Mouse (Mus musculus) intestine, embryonic 16.5 days (tissue): ENCODE results near the gene Pkp1. TPM values are rescaled to one million over a fixed set of nuclear protein-coding genes. Genes with fewer than 3 reads are reported as not detected.

Experiments
- ATAC-seq: fragments of 200-750 bp; cut with Nextera tagmentation; 2 replicates; pipeline ENCODE4 v1.8.0; 2017; ENCODE audit warnings: moderate TSS enrichment, moderate library complexity
- H3K27ac ChIP-seq: fragments of 300-500 bp; sonication (generic); 2 replicates; pipeline ENCODE4 v1.5.1; 2014; ENCODE audit warnings: mild to moderate bottlenecking, low read length
- H3K27me3 ChIP-seq: fragments of 300-500 bp; sonication (generic); replicated peaks from 2 replicates; pipeline ENCODE4 v1.6.1; 2014; ENCODE audit warnings: low read length, control low read depth, mixed read lengths; ENCODE audit not compliant: control insufficient read depth, insufficient read depth
- H3K36me3 ChIP-seq: fragments of 300-500 bp; sonication (generic); 2 replicates; pipeline ENCODE4 v1.6.1; 2014; ENCODE audit warnings: low read length, control low read depth; ENCODE audit not compliant: control insufficient read depth, insufficient read depth
- H3K4me1 ChIP-seq: fragments of 300-500 bp; sonication (generic); 2 replicates; pipeline ENCODE4 v1.6.1; 2014; ENCODE audit warnings: low read length, control low read depth, mixed read lengths; ENCODE audit not compliant: control insufficient read depth, insufficient read depth
- H3K4me2 ChIP-seq: fragments of 300-500 bp; sonication (generic); 2 replicates; pipeline ENCODE4 v1.6.1; 2014; ENCODE audit warnings: low read depth, low read length, control low read depth
- H3K4me3 ChIP-seq: fragments of 300-500 bp; sonication (generic); 2 replicates; pipeline ENCODE4 v1.5.1; 2014; ENCODE audit warnings: mild to moderate bottlenecking, low read length
- H3K9ac ChIP-seq: fragments of 300-500 bp; sonication (generic); 2 replicates; pipeline ENCODE4 v1.6.1; 2014; ENCODE audit warnings: low read depth, low read length
- H3K9me3 ChIP-seq: fragments of 300-500 bp; sonication (generic); 2 replicates; pipeline ENCODE4 v1.6.1; 2016; ENCODE audit warnings: low read length, control low read depth; ENCODE audit not compliant: control insufficient read depth
- WGBS: fragments of 180-500 bp; shearing (Covaris S2); extraction: QIAGEN DNeasy Blood & Tissue Kit; methylation state at CpG from one replicate; pipeline ENCODE4 v1.1.7; 2014; 5-methylcytosine and 5-hydroxymethylcytosine counted together
- polyA plus RNA-seq: library from polyadenylated mRNA; unstranded; fragments of >200 nt; fragmentation: Nextera tagmentation; extraction: Ambion mirVana; gene quantifications from 2 replicates; pipeline ENCODE4 v1.2.1, GENCODE M21; 2015

Gene Pkp1
- polyA plus RNA-seq, 1 experiment from 2014 or later: 0.05 TPM

DNA sequence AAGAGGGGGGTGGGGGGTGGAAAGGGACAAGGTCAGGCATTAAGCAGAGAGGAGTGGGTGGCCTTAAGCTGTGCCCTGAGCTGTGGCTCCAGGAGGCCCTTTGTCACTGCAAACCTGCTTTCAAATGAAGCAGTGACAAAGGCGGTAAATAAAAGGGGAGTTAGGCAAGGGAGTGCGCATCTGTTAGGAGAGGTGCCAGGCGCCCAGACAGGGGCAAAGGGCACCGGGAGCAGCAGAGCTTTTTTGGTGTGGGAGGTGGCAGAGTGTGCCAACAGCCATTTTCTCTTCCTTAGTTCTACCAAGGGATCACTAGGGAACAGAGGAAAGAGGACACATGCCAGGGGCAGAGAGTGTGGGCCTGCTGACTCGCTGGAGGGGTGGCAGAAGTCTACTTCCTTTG is 1.8 kb downstream of the Pkp1 start:
- Histone ChIP-seq H3K27me3 (peaks cover 51% of the 10 kb centered on the region), H3K9ac (no peak overlapping the region), H3K4me1 (peaks cover 9% of the 10 kb centered on the region; the same call in 1 of the 2 replicates), H3K4me3 (no peak overlapping the region), H3K4me2 (no peak overlapping the region), H3K36me3 (no peaks in the 10 kb centered on the region), H3K27ac (no peak overlapping the region), H3K9me3 (no peaks in the 10 kb centered on the region)
- 14% methylated on average over 5 of the region's 5 CpGs for WGBS
- no peak for ATAC-seq

DNA sequence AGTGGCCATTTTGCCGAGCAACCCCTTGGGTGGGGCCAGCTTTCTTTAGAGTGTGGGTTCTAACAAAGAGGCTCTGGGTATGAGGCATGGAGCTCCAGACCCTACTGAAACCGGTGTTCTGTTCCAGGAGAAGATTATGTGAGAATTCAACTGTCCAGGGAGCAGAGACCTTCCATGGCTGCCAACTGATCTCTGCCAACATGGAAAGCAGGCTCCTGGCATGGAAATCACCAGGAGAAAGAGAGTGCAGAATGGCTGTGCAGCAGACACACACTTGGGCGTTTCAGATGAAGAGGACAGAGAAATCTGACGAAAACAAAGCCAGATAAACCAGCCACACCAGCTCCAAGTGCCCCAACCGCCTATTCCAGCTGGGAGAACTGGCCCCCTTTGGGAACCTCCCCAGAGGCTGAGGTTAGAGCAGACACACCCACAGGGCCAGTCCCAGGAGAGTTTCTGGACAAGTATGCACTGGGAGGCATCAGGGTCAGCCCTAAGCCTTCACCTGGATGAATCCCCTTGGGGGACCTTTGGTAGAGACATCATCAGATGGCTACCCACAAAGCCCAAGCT is 2.4 kb downstream of the Pkp1 start:
- peaks cover 51% of the 10 kb centered on the region for H3K27me3 ChIP-seq
- H3K4me1 ChIP-seq: peaks cover 9% of the 10 kb centered on the region; the same call in 1 of the 2 replicates
- no peak overlapping the region for H3K4me3 ChIP-seq
- no peak overlapping the region for H3K4me2 ChIP-seq
- ATAC-seq: no peak
- H3K36me3 ChIP-seq: no peaks in the 10 kb centered on the region
- 30% methylated on average over 5 of the region's 5 CpGs for WGBS
- H3K9ac ChIP-seq: no peak overlapping the region
- H3K9me3 ChIP-seq: no peaks in the 10 kb centered on the region
- no peak overlapping the region for H3K27ac ChIP-seq

DNA sequence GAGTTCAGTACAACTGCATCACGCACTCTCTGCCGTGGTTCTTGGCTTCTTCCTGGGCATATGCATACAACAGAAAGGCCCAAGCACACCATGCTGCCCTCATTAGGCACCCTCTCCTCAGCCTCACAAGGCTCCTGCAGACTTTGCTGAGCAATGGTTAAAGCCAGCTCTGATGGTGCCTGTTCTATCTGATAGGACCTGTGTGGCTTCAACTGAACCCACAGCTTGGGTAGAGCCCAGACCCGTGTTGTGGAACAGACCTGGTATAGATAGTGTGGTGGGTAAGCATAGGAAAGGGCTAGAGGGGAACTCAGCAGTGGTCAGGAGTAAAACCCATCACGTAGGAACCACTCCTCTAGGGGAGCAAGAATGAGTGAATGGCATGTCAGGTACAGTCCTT is 5.3 kb downstream of the Pkp1 start:
- Histone ChIP-seq H3K9ac (no peak overlapping the region), H3K4me2 (no peak overlapping the region), H3K36me3 (no peaks in the 10 kb centered on the region), H3K27ac (no peak overlapping the region), H3K27me3 (peaks cover 36% of the 10 kb centered on the region), H3K4me1 (peaks cover 2% of the 10 kb centered on the region; the same call in 1 of the 2 replicates), H3K9me3 (no peaks in the 10 kb centered on the region), H3K4me3 (no peak overlapping the region)
- no peak for ATAC-seq
- 76% methylated on average over 4 of the region's 4 CpGs for WGBS

DNA sequence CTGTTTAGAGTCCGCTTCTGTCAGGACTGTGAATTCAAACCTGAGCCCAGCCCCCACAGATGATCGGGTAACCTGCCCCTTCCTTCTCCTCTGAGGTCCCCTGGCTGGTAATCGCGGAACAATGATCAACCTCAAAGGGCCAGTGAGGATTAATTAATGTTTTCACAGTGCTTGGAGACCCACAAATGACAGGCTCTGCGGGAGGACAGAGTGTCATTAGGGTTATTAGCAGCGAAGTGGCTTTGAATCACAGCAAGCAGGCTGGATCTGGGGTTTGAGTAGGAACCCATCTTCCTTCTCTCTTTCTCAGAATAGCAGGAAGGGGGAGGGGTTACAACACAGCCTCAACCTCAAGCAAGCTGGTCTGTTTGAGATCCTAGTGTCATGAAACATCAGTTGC is 9.6 kb downstream of the Pkp1 start:
- Histone ChIP-seq H3K4me2 (no peak overlapping the region), H3K36me3 (no peaks in the 10 kb centered on the region), H3K27ac (no peak overlapping the region), H3K9me3 (no peaks in the 10 kb centered on the region), H3K4me3 (no peak overlapping the region), H3K4me1 (no peaks in the 10 kb centered on the region), H3K27me3 (peaks cover 11% of the 10 kb centered on the region; the same call in 1 of the 2 replicates), H3K9ac (no peak overlapping the region)
- no peak for ATAC-seq
- 15% methylated on average over 6 of the region's 6 CpGs for WGBS

DNA sequence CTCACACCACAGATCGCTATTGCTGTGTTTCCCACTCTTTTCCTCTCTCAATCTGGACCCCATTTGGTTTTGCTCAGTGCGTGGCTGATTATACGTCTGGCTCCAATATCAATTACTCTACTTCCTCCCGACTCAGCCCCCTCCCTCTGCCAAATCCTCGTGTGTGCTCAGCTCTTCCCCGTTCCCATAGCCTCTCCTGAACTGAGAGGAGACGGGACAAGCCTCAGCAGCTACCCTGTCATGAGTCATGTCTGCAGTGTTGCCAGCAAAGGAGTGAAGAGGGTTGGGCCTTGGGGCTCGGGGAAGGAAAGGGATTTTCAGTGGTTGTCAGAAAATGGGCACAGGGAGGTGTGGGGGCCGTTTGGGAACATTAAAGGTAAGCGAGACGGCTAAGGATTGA is 12.3 kb downstream of the Pkp1 start:
- no peak overlapping the region for H3K4me2 ChIP-seq
- ATAC-seq: no peak
- no peaks in the 10 kb centered on the region for H3K4me1 ChIP-seq
- WGBS: 66% methylated on average over 11 of the region's 11 CpGs
- no peak overlapping the region for H3K9ac ChIP-seq
- H3K36me3 ChIP-seq: no peaks in the 10 kb centered on the region
- H3K9me3 ChIP-seq: no peaks in the 10 kb centered on the region
- no peak overlapping the region for H3K27ac ChIP-seq
- peaks cover 5% of the 10 kb centered on the region; the same call in 1 of the 2 replicates for H3K27me3 ChIP-seq
- no peak overlapping the region for H3K4me3 ChIP-seq

DNA sequence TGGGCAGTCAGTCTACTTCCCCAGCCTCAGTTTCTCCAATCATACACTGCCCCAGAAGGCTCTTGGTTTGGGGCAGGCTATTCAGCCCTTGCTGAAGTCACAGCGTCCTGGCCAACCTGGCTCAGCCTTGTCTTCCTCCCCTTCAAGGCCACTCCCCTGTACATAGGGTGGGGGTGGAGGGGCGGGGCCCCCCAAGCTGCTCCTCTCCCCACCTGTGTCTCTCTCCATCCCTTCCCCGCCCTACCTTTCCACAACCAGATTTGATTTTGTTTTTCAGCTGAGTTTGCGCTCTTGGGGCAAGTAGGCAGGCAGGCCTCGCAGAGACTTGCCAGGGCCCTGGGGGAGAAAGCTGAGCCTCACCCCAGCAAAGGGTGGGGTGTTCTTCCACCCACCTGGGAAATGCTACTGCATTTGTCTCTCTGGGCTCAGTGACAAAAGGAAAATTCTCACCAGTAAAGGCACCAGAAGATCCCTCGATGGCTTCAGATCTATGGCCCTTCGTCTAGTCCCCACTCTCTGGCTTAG is 19.0 kb downstream of the Pkp1 start:
- no peak for ATAC-seq
- no peaks in the 10 kb centered on the region for H3K36me3 ChIP-seq
- H3K27me3 ChIP-seq: no peaks in the 10 kb centered on the region
- 63% methylated on average over 7 of the region's 7 CpGs for WGBS
- no peak overlapping the region for H3K9ac ChIP-seq
- H3K4me1 ChIP-seq: 0 out of 2 replicates have a peak, but pooled peaks cover 3% of the 10 kb centered on the region
- no peak overlapping the region for H3K27ac ChIP-seq
- no peak overlapping the region for H3K4me3 ChIP-seq
- no peak overlapping the region for H3K4me2 ChIP-seq
- no peaks in the 10 kb centered on the region for H3K9me3 ChIP-seq

DNA sequence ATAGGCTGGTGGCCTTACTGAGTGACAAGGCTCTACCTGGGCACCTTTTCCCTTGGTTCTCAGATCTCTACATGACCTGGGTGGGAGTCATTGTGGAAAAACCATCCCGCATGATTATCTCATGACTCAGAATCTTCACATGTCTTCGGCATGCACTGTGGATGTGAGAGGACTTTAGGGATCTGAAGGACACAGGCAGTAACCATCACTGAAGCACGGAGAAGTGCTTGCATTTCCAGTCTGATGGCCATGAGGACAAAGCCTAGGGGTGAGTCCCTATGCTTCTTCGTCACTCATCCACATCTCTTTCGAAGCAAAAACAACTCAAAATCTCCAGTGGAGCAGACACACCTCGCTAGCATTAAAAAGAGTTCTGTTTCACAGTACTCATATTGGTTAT is 19.7 kb downstream of the Pkp1 start:
- no peak overlapping the region for H3K4me3 ChIP-seq
- H3K27ac ChIP-seq: no peak overlapping the region
- no peak for ATAC-seq
- H3K9me3 ChIP-seq: no peaks in the 10 kb centered on the region
- H3K27me3 ChIP-seq: no peaks in the 10 kb centered on the region
- 0 out of 2 replicates have a peak, but pooled peaks cover 3% of the 10 kb centered on the region for H3K4me1 ChIP-seq
- no peak overlapping the region for H3K4me2 ChIP-seq
- 88% methylated on average over 6 of the region's 6 CpGs for WGBS
- H3K9ac ChIP-seq: no peak overlapping the region
- H3K36me3 ChIP-seq: no peaks in the 10 kb centered on the region

DNA sequence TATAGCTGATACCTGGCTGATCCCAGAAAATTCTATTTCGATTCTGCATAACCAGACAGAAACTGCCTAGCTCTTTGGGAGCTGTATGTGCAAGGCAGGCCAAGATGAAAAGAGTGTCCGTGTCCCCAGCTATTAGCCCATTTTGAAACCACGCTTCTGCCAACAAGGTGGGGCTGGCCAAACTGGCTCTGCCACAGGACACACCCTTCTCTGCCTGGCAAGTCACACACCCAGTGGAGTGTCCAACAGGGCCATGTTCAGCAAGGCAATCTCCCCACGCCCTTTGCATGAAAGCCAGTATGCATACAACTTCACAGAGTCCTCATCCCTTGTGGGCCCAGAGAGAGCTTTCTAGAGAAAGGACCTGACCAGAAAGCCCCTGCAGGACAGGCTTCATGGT is 23.6 kb downstream of the Pkp1 start:
- no peak overlapping the region for H3K27ac ChIP-seq
- no peak; the same call in 1 of the 2 replicates for ATAC-seq
- H3K4me2 ChIP-seq: no peak overlapping the region
- no peak overlapping the region for H3K4me3 ChIP-seq
- 0 out of 2 replicates have a peak, but pooled peaks cover 3% of the 10 kb centered on the region for H3K4me1 ChIP-seq
- no peaks in the 10 kb centered on the region for H3K36me3 ChIP-seq
- H3K9ac ChIP-seq: no peak overlapping the region
- WGBS: 64% methylated on average over 4 of the region's 4 CpGs
- no peaks in the 10 kb centered on the region for H3K9me3 ChIP-seq
- no peaks in the 10 kb centered on the region for H3K27me3 ChIP-seq

DNA sequence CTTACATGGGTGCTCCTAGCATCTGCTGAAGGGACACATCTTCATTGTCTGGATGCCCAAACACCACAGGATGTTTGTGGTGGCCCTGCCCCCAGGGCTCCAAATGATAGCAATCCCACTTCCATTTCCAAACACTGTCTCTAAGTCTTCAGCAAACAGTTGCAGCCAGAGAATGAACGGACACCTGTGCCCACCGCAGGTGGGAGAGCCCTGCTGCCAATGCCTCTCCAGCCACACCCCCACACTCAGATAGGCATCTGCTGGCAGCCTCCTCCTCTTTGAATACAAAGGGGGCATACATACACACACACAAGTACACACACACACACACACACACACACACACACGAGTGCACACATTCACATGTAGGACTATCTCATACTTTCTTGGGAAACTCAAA is 25.6 kb downstream of the Pkp1 start:
- ATAC-seq: no peak
- H3K4me3 ChIP-seq: no peak overlapping the region
- H3K27me3 ChIP-seq: no peaks in the 10 kb centered on the region
- no peak overlapping the region for H3K4me2 ChIP-seq
- H3K36me3 ChIP-seq: no peaks in the 10 kb centered on the region
- H3K9me3 ChIP-seq: no peaks in the 10 kb centered on the region
- H3K27ac ChIP-seq: no peak overlapping the region
- H3K9ac ChIP-seq: no peak overlapping the region
- 0 out of 2 replicates have a peak, but pooled peaks cover 3% of the 10 kb centered on the region for H3K4me1 ChIP-seq
- WGBS: 67% methylated on average over 3 of the region's 3 CpGs

DNA sequence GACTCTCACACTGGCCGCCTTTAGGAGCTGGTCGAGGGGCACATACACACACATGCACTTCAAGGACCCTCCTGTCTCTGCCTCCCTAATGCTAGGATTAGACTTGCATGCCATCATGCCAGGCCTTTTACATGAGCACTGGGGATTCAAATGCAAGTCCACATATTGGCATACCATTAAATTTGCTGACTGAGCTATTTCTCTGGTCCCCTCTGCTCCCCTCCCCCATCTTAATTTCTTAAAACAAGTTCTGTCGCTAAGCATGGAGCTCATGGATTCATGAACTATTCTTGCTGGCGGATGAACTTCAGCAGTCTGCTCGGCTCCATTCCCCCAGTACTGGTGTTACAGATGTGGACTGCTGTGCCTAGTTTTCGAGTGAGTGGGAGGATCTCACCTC is 26.2 kb downstream of the Pkp1 start:
- Histone ChIP-seq H3K4me1 (0 out of 2 replicates have a peak, but pooled peaks cover 3% of the 10 kb centered on the region), H3K4me3 (no peak overlapping the region), H3K9me3 (no peaks in the 10 kb centered on the region), H3K36me3 (no peaks in the 10 kb centered on the region), H3K9ac (no peak overlapping the region), H3K27ac (no peak overlapping the region), H3K27me3 (no peaks in the 10 kb centered on the region), H3K4me2 (no peak overlapping the region)
- no peak for ATAC-seq
- WGBS: 76% methylated on average over 6 of the region's 6 CpGs
